Mouse (Mus musculus) gastrocnemius, postnatal 36 days (tissue): ENCODE data around the gene Hyou1. TPM values are rescaled to one million over a fixed set of nuclear protein-coding genes. Genes with fewer than 3 reads are reported as not detected.
"Not testable (repeated sequence)": the region's sequence is repeated elsewhere in the genome, so short reads cannot be mapped to it uniquely, and the experiment has no call there.

Source experiments
- DNase-seq, 2 experiments: peaks; one replicate each; pipeline ENCODE4 v3.0.0; 2022
- intact Hi-C: fragments of 180-260 bp; cut with DNase I; formaldehyde crosslinking; loops from one replicate; pipeline ENCODE4 v1.15.1; 2025
- long read RNA-seq, 2 experiments: library from polyadenylated mRNA; stranded (forward); transcript quantifications; one replicate each; pipeline ENCODE4 v2.0.0; 2021
- total RNA-seq, 2 experiments: library from RNA; stranded (reverse); gene quantifications; 2 replicates each; pipeline ENCODE4 v1.2.3; 2021

The Hyou1 gene
- total RNA-seq, result 10 to 100 TPM; 25.0 to 26.0 TPM
- long read RNA-seq, experiment 1, full-length matches to known transcripts, result 3 of 6 reads
- long read RNA-seq, experiment 1, partial matches to known transcripts, result 2 of 6 reads
- long read RNA-seq, experiment 1, other reads (novel, unspliced or antisense), result 1 of 6 reads
- long read RNA-seq, experiment 2, full-length matches to known transcripts, result 5 of 10 reads
- long read RNA-seq, experiment 2, partial matches to known transcripts, result 1 of 10 reads
- long read RNA-seq, experiment 2, other reads (novel, unspliced or antisense), result 4 of 10 reads

DNA sequence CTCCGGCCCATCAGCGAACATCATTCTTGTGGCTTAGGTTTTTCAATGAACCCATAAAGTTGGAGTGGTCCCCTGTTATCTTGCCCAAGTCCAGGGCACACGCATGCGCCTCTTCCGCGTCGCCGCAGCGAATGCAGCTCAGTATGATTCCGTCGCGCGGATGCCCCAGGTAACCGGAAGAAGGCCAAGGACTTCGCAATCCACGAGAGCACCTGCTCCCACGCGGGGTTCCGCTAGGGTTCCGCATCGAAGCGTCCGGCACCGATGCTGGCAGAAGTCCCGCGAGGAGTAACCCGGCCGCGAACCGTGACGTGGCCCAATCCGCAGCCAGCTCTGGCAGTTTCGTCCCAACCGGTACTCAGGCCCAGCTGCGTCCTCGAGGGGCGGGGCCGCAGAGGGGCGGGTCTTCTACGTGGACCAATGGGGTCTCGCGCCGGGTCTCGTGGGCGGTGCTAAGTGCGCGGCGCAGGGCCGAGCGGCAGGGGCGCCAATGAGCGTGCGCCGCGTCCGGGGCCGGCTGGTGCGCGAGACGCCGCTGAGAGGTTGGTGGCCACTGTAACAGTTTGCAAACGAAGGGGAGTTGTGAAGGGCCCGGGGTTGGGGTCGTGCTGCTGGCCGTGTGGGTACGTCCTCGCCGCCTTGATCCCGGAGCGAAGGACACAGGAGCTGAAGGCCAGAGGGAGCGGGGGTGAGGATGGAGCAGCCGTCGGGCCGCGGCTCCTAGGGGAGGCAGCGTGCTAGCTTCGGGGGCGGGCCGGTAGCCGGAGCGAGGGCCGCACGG, at the start of gene Hyou1:
Hyou1 (plus strand) TSS at position 437 of the 781 bp plus-strand sequence.
- peak; percentile 99 for DNase-seq
- intact Hi-C loops, result no loop called here

GRCm38 (mm10) chr9:44330736-44331135, 48.6 kb upstream of the Hyou1 start:
- no peak for DNase-seq
- intact Hi-C loops, result no loop called here

DNA sequence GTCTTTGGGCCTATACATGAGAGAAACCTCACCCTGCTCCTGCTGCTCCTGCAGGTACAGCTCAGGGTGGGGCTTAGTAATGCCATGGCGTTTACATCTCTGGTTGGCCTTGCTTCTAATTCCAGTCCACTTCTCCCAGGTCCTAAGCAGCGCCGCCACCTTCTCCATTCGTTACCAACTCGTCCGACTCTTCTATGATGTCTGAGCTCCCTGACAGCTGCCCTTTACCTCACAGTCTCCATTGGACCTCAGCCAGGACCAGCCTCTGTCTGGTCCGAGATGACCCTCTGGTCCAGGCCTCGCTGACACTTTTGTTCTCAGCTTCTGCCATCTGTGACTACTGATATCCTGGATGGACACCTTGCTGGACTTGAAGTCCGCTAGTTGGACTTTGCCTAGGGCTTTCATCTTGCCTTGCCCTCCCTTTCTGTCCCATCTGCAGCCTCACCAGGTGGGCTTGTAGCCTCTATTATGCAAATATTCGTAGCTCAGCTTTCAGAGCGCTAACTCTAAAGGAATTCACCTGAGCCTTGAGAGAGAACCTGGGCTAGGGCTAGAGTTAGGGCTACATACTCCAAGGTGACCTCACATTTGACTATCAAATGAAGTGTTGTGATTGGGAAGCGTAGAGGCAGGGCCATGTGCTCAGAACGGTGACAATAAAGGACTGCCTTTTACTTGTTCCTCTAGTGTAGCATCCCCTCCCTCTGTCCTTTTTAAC, 46.2 kb upstream of the Hyou1 start:
- DNase-seq, result no peak
- intact Hi-C loops, result no loop called here

GRCm38 (mm10) chr9:44334396-44335330, 44.6 kb upstream of the Hyou1 start, which contains the start of gene H2afx:
Gene H2afx (plus strand): TSS chr9:44334694.
- intact Hi-C loops, result loop anchor here (5.0 kb wide), 1 partner anchor 53 kb away; no protein-coding TSS in a partner anchor
- DNase-seq, result peak; percentile 93 to 96

DNA sequence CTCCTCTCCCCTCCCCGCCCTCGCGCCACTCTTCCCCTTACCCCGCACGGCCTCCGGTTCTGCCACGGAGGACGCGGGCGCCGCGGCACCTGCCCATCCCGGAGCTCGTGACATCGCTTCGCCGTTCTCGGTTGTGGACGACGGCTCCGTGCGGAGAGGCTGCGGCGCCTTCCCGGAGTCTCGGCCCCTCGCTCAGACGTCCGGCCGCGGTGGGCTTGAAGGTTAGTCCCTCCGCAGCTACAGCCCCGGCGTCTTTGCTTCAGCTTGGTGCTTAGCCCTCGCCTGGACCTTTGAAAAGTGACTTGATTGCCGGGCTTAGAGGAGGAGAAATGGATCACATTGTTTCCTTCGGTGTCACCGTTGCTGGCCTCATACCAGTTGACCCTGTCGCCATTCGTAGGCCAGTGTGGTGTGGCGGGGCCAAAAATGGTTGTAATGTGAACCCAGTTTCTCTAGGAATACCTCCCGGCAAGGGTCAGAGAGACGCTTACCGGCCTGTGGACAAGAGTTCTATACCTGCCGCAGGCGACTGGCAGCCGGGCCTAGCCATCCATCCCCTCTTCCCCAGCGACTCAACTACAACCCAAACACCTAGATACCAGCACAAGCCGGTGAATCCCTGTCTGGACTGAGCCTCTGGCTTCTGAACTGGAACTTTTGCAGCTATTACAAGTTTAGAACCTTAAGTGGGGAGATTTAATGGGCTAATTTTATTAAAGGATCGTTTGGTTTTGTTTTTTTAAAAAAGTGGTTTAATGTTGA, 43.8 kb upstream of the Hyou1 start:
- intact Hi-C loops, result loop anchor here (5.0 kb wide), 1 partner anchor 52 kb away; no protein-coding TSS in a partner anchor

DNA sequence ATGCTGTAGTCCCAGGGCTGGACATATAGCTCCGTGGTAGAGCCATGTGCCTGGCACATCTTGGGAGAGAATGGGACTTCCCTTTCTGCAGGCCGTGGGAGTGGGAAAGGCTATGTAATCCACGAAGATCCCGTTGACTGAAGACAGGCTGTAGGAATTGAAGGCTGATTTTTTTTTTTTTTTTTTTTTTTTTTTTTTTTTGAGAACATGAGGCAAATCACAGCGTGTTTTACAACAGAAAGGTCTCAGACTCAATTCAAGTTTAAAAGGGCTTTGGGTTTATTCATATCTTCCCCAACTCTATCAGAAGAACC, 43.2 kb upstream of the Hyou1 start:
- intact Hi-C loops, result loop anchor here (5.0 kb wide), 1 partner anchor 51 kb away; no protein-coding TSS in a partner anchor

More for the DNA sequence above, 43.8 kb upstream of the Hyou1 start:
- no peak for DNase-seq

DNA sequence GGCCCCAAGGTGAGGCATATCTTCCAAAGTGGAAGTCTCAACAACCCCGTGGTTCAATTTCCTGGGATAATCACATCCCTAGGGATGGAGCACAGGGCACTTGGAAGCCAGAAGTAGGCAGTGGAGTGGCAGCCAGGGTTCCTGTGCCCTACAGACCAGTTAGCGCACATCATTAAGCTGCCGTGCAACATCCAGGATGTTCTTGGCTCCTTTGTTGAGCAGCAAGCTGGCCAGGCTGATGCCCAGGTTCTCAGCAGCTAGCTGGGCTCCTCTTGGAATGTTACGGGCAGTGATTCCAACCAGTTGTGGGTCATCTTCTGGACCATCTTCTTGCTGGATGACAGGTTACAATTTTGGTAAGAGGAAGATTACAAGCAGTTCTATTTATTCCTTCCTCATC, 42.8 kb upstream of the Hyou1 start:
- intact Hi-C loops, result loop anchor here (5.0 kb wide), 1 partner anchor 51 kb away; no protein-coding TSS in a partner anchor
- DNase-seq, result not testable (repeated sequence)

More for the DNA sequence above, 43.2 kb upstream of the Hyou1 start:
- DNase-seq, result no peak

- intact Hi-C loops, result loop anchor here (5.0 kb wide), 1 partner anchor 50 kb away; no protein-coding TSS in a partner anchor
- DNase-seq, result no peak
Measured at GRCm38 (mm10) chr9:44336964-44337363, 42.3 kb upstream of the Hyou1 start.

DNA sequence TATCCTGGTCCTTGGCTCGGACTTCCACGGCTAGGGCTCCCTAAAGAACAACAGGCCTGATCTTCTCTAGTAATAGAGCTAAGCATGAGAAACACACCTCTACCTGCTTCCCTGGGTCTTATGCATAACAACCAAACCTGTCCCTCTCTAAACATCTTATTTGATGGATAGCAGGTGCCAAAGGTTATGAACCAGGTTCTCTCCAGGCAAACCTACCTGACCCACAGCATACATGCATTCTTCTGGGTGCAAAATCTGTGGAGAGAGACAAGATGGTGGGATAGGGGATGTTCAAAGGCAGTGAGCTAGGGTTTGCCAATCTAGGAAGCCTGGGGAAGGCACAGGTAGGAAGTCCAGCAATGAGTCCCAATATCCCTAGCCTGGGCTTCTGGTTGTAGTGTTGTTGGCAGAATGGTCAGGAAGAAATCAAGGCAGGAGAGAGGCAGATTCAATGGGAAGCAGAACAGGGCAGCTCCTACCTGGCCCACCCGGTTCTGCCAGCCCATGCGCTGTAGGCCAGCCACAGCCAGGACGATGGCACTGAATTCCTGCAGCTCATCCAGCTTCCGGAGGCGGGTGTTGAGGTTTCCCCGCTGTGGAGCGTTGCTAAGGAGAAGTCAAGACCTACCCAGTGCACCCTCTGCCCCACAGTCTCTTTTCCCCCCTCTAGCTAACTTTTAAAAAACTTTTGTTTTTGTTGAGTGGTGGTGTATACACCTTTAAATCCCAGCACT, 41.7 kb upstream of the Hyou1 start:
- DNase-seq, result no peak
- intact Hi-C loops, result loop anchor here (5.0 kb wide), 1 partner anchor 50 kb away; no protein-coding TSS in a partner anchor

- intact Hi-C loops, result loop anchor here (5.0 kb wide), 1 partner anchor 49 kb away; no protein-coding TSS in a partner anchor
- DNase-seq, result no peak
Measured at GRCm38 (mm10) chr9:44338574-44338973, 40.7 kb upstream of the Hyou1 start.

- intact Hi-C loops, result loop anchor here (5.0 kb wide), 1 partner anchor 34 kb away; the partner anchor contains the start of gene Hinfp
Measured at GRCm38 (mm10) chr9:44341487-44341886, 37.8 kb upstream of the Hyou1 start.

GRCm38 (mm10) chr9:44342173-44342572, 37.1 kb upstream of the Hyou1 start:
- DNase-seq, result no peak
- intact Hi-C loops, result loop anchor here (5.0 kb wide), 1 partner anchor 35 kb away; the partner anchor contains the start of gene Hinfp

More at GRCm38 (mm10) chr9:44341487-44341886, 37.8 kb upstream of the Hyou1 start:
- no peak for DNase-seq

- no peak for DNase-seq
- intact Hi-C loops, result loop anchor here (5.0 kb wide), 1 partner anchor 35 kb away; the partner anchor contains the start of gene Hinfp
Measured at GRCm38 (mm10) chr9:44342605-44343004, 36.7 kb upstream of the Hyou1 start.

GRCm38 (mm10) chr9:44343290-44343689, 36.0 kb upstream of the Hyou1 start:
- DNase-seq, result no peak
- intact Hi-C loops, result loop anchor here (5.0 kb wide), 1 partner anchor 36 kb away; the partner anchor contains the start of gene Hinfp

DNA sequence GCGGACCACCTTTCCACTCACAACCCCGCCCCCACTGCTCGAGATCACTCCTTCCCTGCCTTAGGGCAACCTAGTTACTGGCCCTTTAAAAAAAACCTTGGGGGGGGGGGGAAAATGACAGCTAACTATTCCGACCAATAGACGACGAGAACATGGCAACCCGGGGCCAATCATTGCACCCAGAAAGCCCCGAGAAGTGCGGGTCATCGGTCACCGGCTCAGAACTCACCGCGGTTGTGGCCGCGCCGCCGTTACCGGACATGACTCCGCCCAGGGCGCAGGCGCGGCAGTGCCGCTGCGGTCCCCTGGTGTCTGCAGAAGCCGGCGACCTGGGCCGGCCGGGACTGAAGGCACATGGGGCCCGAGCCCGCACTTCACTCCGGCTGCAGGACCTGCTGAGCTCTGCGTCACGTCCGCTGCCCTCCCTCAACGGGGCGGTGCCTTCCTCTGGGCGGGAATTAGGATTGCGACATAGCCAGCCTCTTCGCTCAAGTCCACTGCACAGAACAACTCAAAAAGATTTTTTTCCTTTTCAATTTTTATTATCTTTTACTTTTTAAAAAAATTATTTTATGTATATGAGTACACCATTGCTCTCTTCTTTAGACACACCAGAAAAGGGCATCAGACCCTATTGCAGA, 35.4 kb upstream of the Hyou1 start, which contains the start of gene Hmbs:
Hmbs (minus strand) TSS at position 448 of the 641 bp plus-strand sequence.
- peak; percentile 86 to 93 for DNase-seq
- intact Hi-C loops, result loop anchor here (5.0 kb wide), 1 partner anchor 37 kb away; the partner anchor contains the start of gene Hinfp

DNA sequence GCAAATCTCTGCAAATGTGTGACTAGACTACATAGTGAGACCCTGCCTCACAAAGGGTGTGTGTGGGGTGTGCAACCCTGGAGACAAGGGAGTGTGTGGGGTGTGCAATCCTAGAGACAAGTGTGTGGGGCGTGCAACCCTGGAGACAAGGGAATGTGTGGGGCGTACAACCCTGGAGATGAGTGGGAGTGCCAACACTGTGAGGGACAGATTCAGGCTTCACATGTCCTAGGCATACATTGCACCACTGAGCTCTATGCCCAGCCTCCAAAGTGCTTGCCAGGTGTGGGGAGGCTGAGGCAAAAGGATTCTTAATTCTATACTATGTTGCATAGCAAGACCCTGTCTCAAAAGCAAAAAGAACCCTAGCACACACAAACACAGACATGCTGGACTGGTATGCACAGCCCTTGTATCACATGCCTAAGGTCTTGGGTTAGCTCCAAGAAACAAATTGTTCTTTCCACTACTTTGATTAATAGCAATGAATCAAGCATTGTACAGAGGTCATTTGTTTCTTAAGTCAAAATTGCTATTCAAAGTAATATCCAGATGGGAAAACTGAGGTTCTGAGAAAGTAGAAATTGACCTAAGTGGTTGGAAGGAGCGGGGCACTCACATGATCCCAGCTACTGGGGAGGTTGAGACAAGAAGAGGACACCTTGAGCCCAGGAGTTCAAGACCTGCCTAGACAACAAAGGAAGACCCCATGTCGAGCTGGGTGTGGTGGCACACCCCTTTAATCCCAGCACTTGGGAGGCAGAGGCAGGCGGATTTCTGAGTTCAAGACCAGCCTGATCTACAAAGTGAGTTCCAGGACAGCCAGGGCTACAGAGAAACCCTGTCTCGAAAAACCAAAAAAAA, 33.5 kb upstream of the Hyou1 start:
- DNase-seq, result no peak
- intact Hi-C loops, result no loop called here
